Mouse (Mus musculus) liver, embryonic 15.5 days (tissue): ENCODE results near the gene Gm9758. TPM values are rescaled to one million over a fixed set of nuclear protein-coding genes. Genes with fewer than 3 reads are reported as not detected.
"Not testable (repeated sequence)": the region's sequence is repeated elsewhere in the genome, so short reads cannot be mapped to it uniquely, and the experiment has no call there.

Source experiments
- ATAC-seq: fragments of 200-750 bp; cut with Nextera tagmentation; 2 replicates; pipeline ENCODE4 v1.8.0; 2017; ENCODE audit warnings: moderate number of reproducible peaks, mild to moderate bottlenecking, moderate library complexity; ENCODE audit not compliant: insufficient read depth
- H3K27ac ChIP-seq: fragments of 300-500 bp; sonication (generic); replicated peaks from 2 replicates; pipeline ENCODE4 v1.5.1; 2015; ENCODE audit warnings: mild to moderate bottlenecking, inconsistent platforms
- H3K27me3 ChIP-seq: fragments of 300-500 bp; sonication (generic); 2 replicates; pipeline ENCODE4 v1.6.1; 2015; ENCODE audit warnings: mild to moderate bottlenecking, inconsistent platforms
- H3K36me3 ChIP-seq: fragments of 300-500 bp; sonication (generic); replicated peaks from 2 replicates; pipeline ENCODE4 v1.6.1; 2015; ENCODE audit warnings: moderate library complexity, mild to moderate bottlenecking, inconsistent platforms
- H3K4me1 ChIP-seq: fragments of 300-500 bp; sonication (generic); replicated peaks from 2 replicates; pipeline ENCODE4 v1.6.1; 2015; ENCODE audit warnings: inconsistent platforms
- H3K4me2 ChIP-seq: fragments of 300-500 bp; sonication (generic); 2 replicates; pipeline ENCODE4 v1.6.1; 2015; ENCODE audit warnings: moderate library complexity, mild to moderate bottlenecking, inconsistent platforms
- H3K4me3 ChIP-seq: fragments of 300-500 bp; sonication (generic); replicated peaks from 2 replicates; pipeline ENCODE4 v1.5.1; 2015; ENCODE audit warnings: mild to moderate bottlenecking, inconsistent platforms
- H3K9ac ChIP-seq: fragments of 300-500 bp; sonication (generic); 2 replicates; pipeline ENCODE4 v1.6.1; 2015; ENCODE audit warnings: moderate library complexity, mild to moderate bottlenecking, inconsistent platforms
- H3K9me3 ChIP-seq: fragments of 300-500 bp; sonication (generic); replicated peaks from 2 replicates; pipeline ENCODE4 v1.6.1; 2016; ENCODE audit warnings: inconsistent platforms
- WGBS: fragments of 180-500 bp; shearing (Covaris S2); methylation state at CpG from one replicate; pipeline ENCODE4 v1.1.7; 2015; ENCODE audit warnings: mixed read lengths; ENCODE audit not compliant: insufficient replicate concordance; 5-methylcytosine and 5-hydroxymethylcytosine counted together
- polyA plus RNA-seq: library from polyadenylated mRNA; unstranded; fragments of >200 nt; fragmentation: Nextera tagmentation; extraction: Ambion mirVana; gene quantifications from 2 replicates; pipeline ENCODE4 v1.2.1, GENCODE M21; 2015

The Gm9758 gene
- polyA plus RNA-seq, 1 experiment from 2014 or later: not detected

DNA sequence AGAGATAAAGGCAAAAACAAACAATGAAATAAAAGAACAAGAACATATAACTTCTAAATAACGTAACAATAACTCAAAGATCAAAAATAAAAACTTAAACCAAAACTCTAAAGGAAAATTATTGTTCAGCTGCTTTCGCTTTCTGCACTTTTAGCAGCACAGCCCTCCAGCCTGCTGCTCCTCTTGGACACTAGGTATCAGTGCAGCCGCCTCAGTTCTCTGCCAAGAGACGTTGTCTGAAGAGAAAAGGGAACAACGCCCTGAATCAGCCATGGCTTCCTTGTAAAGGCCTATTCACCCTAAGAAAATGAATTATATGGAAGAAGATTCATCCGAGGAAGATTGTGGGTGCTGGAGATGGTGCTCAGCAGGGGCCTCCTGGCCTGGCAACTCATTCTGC is 19.0 kb upstream of the Gm9758 start:
- not testable (repeated sequence) for H3K4me3 ChIP-seq, H3K9ac ChIP-seq, H3K36me3 ChIP-seq, H3K4me2 ChIP-seq, ATAC-seq, H3K9me3 ChIP-seq, H3K27me3 ChIP-seq, H3K4me1 ChIP-seq, H3K27ac ChIP-seq
- 51% methylated on average over 5 of the region's 6 CpGs for WGBS

DNA sequence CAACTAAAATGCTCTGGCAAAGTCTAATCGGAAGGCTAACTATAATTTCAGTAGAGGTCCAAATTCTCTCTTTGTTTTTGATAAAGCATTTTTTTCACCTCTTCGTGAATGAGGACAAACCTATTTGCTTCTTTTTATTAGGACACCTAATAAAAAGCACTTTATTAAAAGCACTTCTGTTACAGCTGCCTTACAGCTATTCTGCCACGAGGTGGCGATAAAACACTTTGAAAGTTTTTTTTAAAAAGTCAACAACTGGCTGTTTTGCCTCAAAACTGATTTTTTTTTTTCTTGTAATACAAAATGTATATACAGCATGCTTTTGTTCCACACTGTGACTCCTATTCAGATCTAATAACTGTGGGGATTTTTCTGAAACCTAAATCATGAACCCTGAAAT is 12.3 kb upstream of the Gm9758 start:
- not testable (repeated sequence) for H3K27ac ChIP-seq, H3K9me3 ChIP-seq, H3K27me3 ChIP-seq, ATAC-seq, H3K4me1 ChIP-seq, H3K9ac ChIP-seq, H3K36me3 ChIP-seq, H3K4me3 ChIP-seq, H3K4me2 ChIP-seq
- 24% methylated on average over 4 of the region's 4 CpGs for WGBS

DNA sequence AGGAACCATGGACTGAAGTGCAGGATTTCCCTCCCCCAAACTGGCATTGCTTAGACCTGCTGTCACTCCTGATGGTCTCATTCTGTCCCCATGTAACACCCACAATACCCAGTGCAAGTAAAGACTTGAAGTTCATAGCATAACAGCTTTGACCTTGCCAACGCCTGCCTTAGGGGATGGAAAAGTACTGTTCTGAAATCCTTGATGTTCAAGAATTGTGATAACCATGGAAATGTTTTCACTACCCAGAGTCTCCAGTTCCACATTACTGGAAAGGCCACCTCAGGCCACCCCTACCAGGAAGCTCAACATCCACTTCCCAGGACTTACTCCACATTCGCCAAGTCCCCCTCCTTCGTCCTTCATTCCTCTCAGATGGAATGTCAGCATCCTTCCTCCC is 338 bp downstream of the Gm9758 start:
- H3K9ac ChIP-seq, H3K9me3 ChIP-seq, H3K27ac ChIP-seq, H3K4me2 ChIP-seq, H3K27me3 ChIP-seq, ATAC-seq, H3K4me1 ChIP-seq, H3K36me3 ChIP-seq, H3K4me3 ChIP-seq: not testable (repeated sequence)
- WGBS: 44% methylated on average over 2 of the region's 3 CpGs

DNA sequence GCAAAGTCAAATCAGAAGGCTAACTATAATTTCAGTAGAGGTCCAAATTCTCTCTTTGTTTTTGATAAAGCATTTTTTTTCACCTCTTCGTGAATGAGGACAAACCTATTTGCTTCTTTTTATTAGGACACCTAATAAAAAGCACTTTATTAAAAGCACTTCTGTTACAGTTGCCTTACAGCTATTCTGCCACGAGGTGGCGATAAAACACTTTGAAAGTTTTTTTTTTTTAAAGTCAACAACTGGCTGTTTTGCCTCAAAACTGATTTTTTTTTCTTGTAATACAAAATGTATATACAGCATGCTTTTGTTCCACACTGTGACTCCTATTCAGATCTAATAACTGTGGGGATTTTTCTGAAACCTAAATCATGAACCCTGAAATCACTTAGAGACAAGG is 11.2 kb downstream of the Gm9758 start:
- not testable (repeated sequence) for H3K9me3 ChIP-seq, ATAC-seq
- WGBS: 8% methylated on average over 3 of the region's 3 CpGs

DNA sequence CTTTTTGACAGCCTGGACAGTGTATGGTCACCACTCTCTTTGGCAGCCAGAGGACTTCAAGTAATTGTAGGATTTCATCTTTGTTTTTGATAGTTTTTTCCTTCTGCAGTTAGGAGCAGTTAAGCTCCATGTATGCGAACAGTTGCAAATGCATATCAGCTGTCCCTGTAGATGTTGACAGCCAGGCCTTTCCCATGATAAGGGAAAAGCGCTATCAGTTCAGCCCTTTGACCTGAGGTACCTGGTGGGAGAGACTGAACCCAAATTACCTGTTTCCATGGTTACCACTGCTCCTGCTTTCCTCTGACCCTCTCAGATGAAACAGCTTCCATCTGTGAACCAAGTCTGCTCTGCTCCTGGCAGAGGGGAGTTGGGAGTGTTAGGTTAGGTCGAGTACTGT is 22.5 kb downstream of the Gm9758 start:
- no peaks in the 10 kb centered on the region for H3K4me1 ChIP-seq
- no peaks in the 10 kb centered on the region for H3K27me3 ChIP-seq
- no peaks in the 10 kb centered on the region; the same call in 1 of the 2 replicates for H3K9me3 ChIP-seq
- ATAC-seq: no peak
- H3K36me3 ChIP-seq: no peaks in the 10 kb centered on the region
- H3K4me3 ChIP-seq: no peak overlapping the region
- no peak overlapping the region for H3K27ac ChIP-seq
- no peak overlapping the region for H3K9ac ChIP-seq
- 46% methylated on average over 3 of the region's 3 CpGs for WGBS
- H3K4me2 ChIP-seq: no peak overlapping the region

More for the DNA sequence above, 11.2 kb downstream of the Gm9758 start:
- H3K9ac ChIP-seq, H3K36me3 ChIP-seq, H3K4me1 ChIP-seq, H3K4me3 ChIP-seq, H3K27me3 ChIP-seq, H3K4me2 ChIP-seq, H3K27ac ChIP-seq: not testable (repeated sequence)

DNA sequence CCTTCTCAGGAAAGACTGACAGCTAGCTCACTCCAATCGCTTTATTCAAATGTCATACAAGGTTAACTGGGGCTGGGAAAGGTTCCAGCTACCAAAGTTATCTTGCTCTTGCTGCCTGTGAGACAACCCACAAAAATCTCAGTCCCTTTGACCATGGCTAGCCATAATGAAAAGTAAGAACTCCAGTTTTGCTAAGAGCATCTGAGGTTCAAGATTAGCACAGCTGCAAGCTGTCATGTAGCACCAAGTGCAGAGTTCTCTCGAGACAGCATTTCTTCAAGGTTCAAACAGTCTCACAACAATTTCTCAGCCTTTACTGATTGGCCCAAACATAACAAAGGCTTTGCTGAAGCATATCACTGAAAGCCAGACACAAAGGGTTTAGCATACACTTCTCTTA is 29.4 kb downstream of the Gm9758 start:
- H3K27me3 ChIP-seq, H3K4me3 ChIP-seq, ATAC-seq, H3K4me1 ChIP-seq, H3K4me2 ChIP-seq, H3K9me3 ChIP-seq, H3K36me3 ChIP-seq, H3K27ac ChIP-seq, H3K9ac ChIP-seq: not testable (repeated sequence)
- WGBS: 46% methylated on average over 2 of the region's 2 CpGs

Other genes with a start within 250 kb of the Gm9758 start
- gene Speer4e, start 23.5 kb upstream of the Gm9758 start, polyA plus RNA-seq: not detected in 2 replicates
- not detected in 2 replicates for gene Gm10354, start 64.0 kb upstream of the Gm9758 start, polyA plus RNA-seq
- not detected in 2 replicates for gene Gm17019, start 118.1 kb upstream of the Gm9758 start, polyA plus RNA-seq